Mouse (Mus musculus) right cerebral cortex, adult 2 months (tissue): ENCODE measurements at regions not wholly inside any gene's neighbourhood (a gene's known extent, or its start where the extent isn't known, plus 50 kb on each side); places are given as distances from the start of the nearest gene placed in this dataset.
"Not testable (repeated sequence)": the region's sequence is repeated elsewhere in the genome, so short reads cannot be mapped to it uniquely, and the experiment has no call there.

Source experiments
- DNase-seq, 2 experiments: peaks; one replicate each; pipeline ENCODE4 v3.0.0; 2021 to 2022; ENCODE audit warnings: low spot score in 2 of 2

- not testable (repeated sequence) for DNase-seq
Observed at GRCm38 (mm10) chr11:93651966-93652365, 233.6 kb downstream of the Utp18 start.
